Mouse (Mus musculus) limb, embryonic 11.5 days (tissue): ENCODE data around the gene Cep128. TPM values are rescaled to one million over a fixed set of nuclear protein-coding genes. Genes with fewer than 3 reads are reported as not detected.
"Not testable (repeated sequence)": the region's sequence is repeated elsewhere in the genome, so short reads cannot be mapped to it uniquely, and the experiment has no call there.

Source experiments
- ATAC-seq: fragments of 200-750 bp; cut with Nextera tagmentation; 2 replicates; pipeline ENCODE4 v1.8.0; 2017; ENCODE audit warnings: low read depth; ENCODE audit not compliant: insufficient number of reproducible peaks, low FRiP score, low TSS enrichment
- DNase-seq: peaks from one replicate; pipeline ENCODE4 v3.0.0-alpha.2; 2015; ENCODE audit warnings: low spot score
- H3K27ac ChIP-seq: fragments of 300-500 bp; sonication (generic); replicated peaks from 2 replicates; pipeline ENCODE4 v1.5.1; 2014; ENCODE audit warnings: low read depth, mild to moderate bottlenecking, low read length
- H3K27me3 ChIP-seq: fragments of 300-500 bp; sonication (generic); 2 replicates; pipeline ENCODE4 v1.6.1; 2014; ENCODE audit warnings: mild to moderate bottlenecking, low read length, mixed read lengths; ENCODE audit not compliant: control insufficient read depth, insufficient read depth
- H3K36me3 ChIP-seq: fragments of 300-500 bp; sonication (generic); 2 replicates; pipeline ENCODE4 v1.6.1; 2014; ENCODE audit warnings: mild to moderate bottlenecking, low read length, moderate library complexity, mixed read lengths; ENCODE audit not compliant: control insufficient read depth, insufficient read depth
- H3K4me1 ChIP-seq: fragments of 300-500 bp; sonication (generic); 2 replicates; pipeline ENCODE4 v1.6.1; 2014; ENCODE audit warnings: low read length, mixed read lengths; ENCODE audit not compliant: control insufficient read depth, insufficient read depth
- H3K4me2 ChIP-seq: fragments of 300-500 bp; sonication (generic); 2 replicates; pipeline ENCODE4 v1.6.1; 2014; ENCODE audit warnings: low read depth, mild to moderate bottlenecking, moderate library complexity; ENCODE audit not compliant: severe bottlenecking
- H3K4me3 ChIP-seq: fragments of 300-500 bp; sonication (generic); 2 replicates; pipeline ENCODE4 v1.5.1; 2014; ENCODE audit warnings: low read depth, low read length
- H3K9ac ChIP-seq: fragments of 300-500 bp; sonication (generic); 2 replicates; pipeline ENCODE4 v1.6.1; 2014; ENCODE audit warnings: mild to moderate bottlenecking, low read length
- H3K9me3 ChIP-seq: fragments of 300-500 bp; sonication (generic); 2 replicates; pipeline ENCODE4 v1.6.1; 2016; ENCODE audit warnings: low read length; ENCODE audit not compliant: control insufficient read depth
- WGBS: fragments of 180-500 bp; shearing (Covaris S2); extraction: QIAGEN DNeasy Blood & Tissue Kit; methylation state at CpG from one replicate; pipeline ENCODE4 v1.1.7; 2014; 5-methylcytosine and 5-hydroxymethylcytosine counted together
- microRNA-seq: library from miRNA; unstranded; fragments of <30 nt; microRNA quantifications from one replicate; pipeline ENCODE4, GENCODE M21; 2016
- polyA plus RNA-seq: library from polyadenylated mRNA; unstranded; fragments of >200 nt; fragmentation: Nextera tagmentation; extraction: Ambion mirVana; gene quantifications from 2 replicates; pipeline ENCODE4 v1.2.1, GENCODE M21; 2014

Gene Cep128
- polyA plus RNA-seq, 1 experiment from 2014 or later, result 10.1 TPM

GRCm38 (mm10) chr12:90982018-90982417, 402.2 kb downstream of the Cep128 start:
- DNase-seq, result no peak
- no peak overlapping the region for H3K4me2 ChIP-seq
- H3K4me1 ChIP-seq, result no peaks in the 10 kb centered on the region
- no peak for ATAC-seq
- H3K27ac ChIP-seq, result no peak overlapping the region
- no peaks in the 10 kb centered on the region for H3K27me3 ChIP-seq
- no peaks in the 10 kb centered on the region for H3K36me3 ChIP-seq
- H3K4me3 ChIP-seq, result no peak overlapping the region
- 84% methylated on average over 4 of the region's 4 CpGs for WGBS
- H3K9me3 ChIP-seq, result no peaks in the 10 kb centered on the region
- H3K9ac ChIP-seq, result no peak overlapping the region

- WGBS, result 91% methylated on average over 9 of the region's 9 CpGs
- DNase-seq, H3K27ac ChIP-seq, H3K4me2 ChIP-seq, H3K4me1 ChIP-seq, H3K27me3 ChIP-seq, H3K36me3 ChIP-seq, ATAC-seq, H3K9me3 ChIP-seq, H3K9ac ChIP-seq, H3K4me3 ChIP-seq: not testable (repeated sequence)
These were observed 407.8 kb downstream of the Cep128 start for GRCm38 (mm10) chr12:90976406-90976805.

GRCm38 (mm10) chr12:90975429-90975828, 408.8 kb downstream of the Cep128 start:
- no peak overlapping the region for H3K4me3 ChIP-seq
- DNase-seq, result no peak
- H3K27me3 ChIP-seq, result no peaks in the 10 kb centered on the region
- 25% methylated on average over 2 of the region's 2 CpGs for WGBS
- H3K36me3 ChIP-seq, result no peaks in the 10 kb centered on the region
- H3K4me2 ChIP-seq, result no peak overlapping the region
- ATAC-seq, result no peak
- H3K9ac ChIP-seq, result no peak overlapping the region
- H3K9me3 ChIP-seq, result no peaks in the 10 kb centered on the region
- H3K4me1 ChIP-seq, result no peaks in the 10 kb centered on the region
- no peak overlapping the region for H3K27ac ChIP-seq

- Histone ChIP-seq H3K4me2 (no peak overlapping the region), H3K4me3 (no peak overlapping the region), H3K27me3 (no peaks in the 10 kb centered on the region), H3K27ac (no peak overlapping the region), H3K9me3 (no peaks in the 10 kb centered on the region), H3K4me1 (no peaks in the 10 kb centered on the region), H3K9ac (no peak overlapping the region), H3K36me3 (no peaks in the 10 kb centered on the region)
- ATAC-seq, result no peak
- 84% methylated on average over 3 of the region's 3 CpGs for whole genome bisulfite sequencing
- no peak for DNase-seq
These were observed 413.1 kb downstream of the Cep128 start for GRCm38 (mm10) chr12:90971156-90971555.

GRCm38 (mm10) chr12:90961386-90962017, 422.7 kb downstream of the Cep128 start:
- no peaks in the 10 kb centered on the region for H3K27me3 ChIP-seq
- H3K9me3 ChIP-seq, result no peaks in the 10 kb centered on the region
- no peak overlapping the region for H3K9ac ChIP-seq
- no peak for ATAC-seq
- H3K36me3 ChIP-seq, result no peaks in the 10 kb centered on the region
- no peak overlapping the region for H3K27ac ChIP-seq
- no peak overlapping the region for H3K4me3 ChIP-seq
- H3K4me2 ChIP-seq, result no peak overlapping the region
- H3K4me1 ChIP-seq, result no peaks in the 10 kb centered on the region
- 82% methylated on average over 5 of the region's 5 CpGs for WGBS
- DNase-seq, result no peak

GRCm38 (mm10) chr12:90954740-90955473, 429.3 kb downstream of the Cep128 start:
- no peak for DNase-seq
- no peak for ATAC-seq
- no peak overlapping the region for H3K4me3 ChIP-seq
- no peaks in the 10 kb centered on the region for H3K27me3 ChIP-seq
- H3K27ac ChIP-seq, result no peak overlapping the region
- H3K9ac ChIP-seq, result no peak overlapping the region
- H3K9me3 ChIP-seq, result no peaks in the 10 kb centered on the region
- WGBS, result 89% methylated on average over 7 of the region's 7 CpGs
- no peaks in the 10 kb centered on the region for H3K36me3 ChIP-seq
- no peaks in the 10 kb centered on the region for H3K4me1 ChIP-seq
- H3K4me2 ChIP-seq, result no peak overlapping the region

Small RNA genes within 50 kb of the gene (microRNA-seq; reads per million reads assigned to microRNA genes)
- gene Gm44370, result not detected

Other genes starting within 250 kb of the Cep128 start
- gene Tshr, start 154 bp upstream of the Cep128 start, polyA plus RNA-seq, result 0.13 and 0.20 TPM in 2 replicates
- 39.8 and 46.6 TPM in 2 replicates for gene Gtf2a1, start 206.1 kb upstream of the Cep128 start, polyA plus RNA-seq